Mouse (Mus musculus): ENCODE results near the gene Tcstv1. TPM values are rescaled to one million over a fixed set of nuclear protein-coding genes. Genes with fewer than 3 reads are reported as not detected.

Gene Tcstv1
- total and polyA plus RNA-seq, 2 experiments = not detected

Other genes with a start within 250 kb of the Tcstv1 start
- gene Hmgcs1, start 204.4 kb downstream of the Tcstv1 start, total RNA-seq (2014; rRNA removed) = 350 and 447 TPM in 2 replicates
- 99.8 and 112 TPM in 2 replicates for gene Hmgcs1, start 204.4 kb downstream of the Tcstv1 start, polyA plus RNA-seq (2012; rRNA removed)
- 1.1 and 1.3 TPM in 2 replicates for gene Nim1k, start 138.9 kb downstream of the Tcstv1 start, total RNA-seq (2014; rRNA removed)
- gene Nim1k, start 138.9 kb downstream of the Tcstv1 start, polyA plus RNA-seq (2012; rRNA removed) = 0.81 and 0.90 TPM in 2 replicates
- gene Zfp131, start 103.9 kb downstream of the Tcstv1 start, total RNA-seq (2014; rRNA removed) = 7.9 and 8.5 TPM in 2 replicates
- gene Zfp131, start 103.9 kb downstream of the Tcstv1 start, polyA plus RNA-seq (2012; rRNA removed) = 1.8 and 3.1 TPM in 2 replicates
- gene AF067063, start 64.6 kb downstream of the Tcstv1 start, total RNA-seq (2014; rRNA removed) = not detected in 2 replicates
- not detected in 2 replicates for gene AF067063, start 64.6 kb downstream of the Tcstv1 start, polyA plus RNA-seq (2012; rRNA removed)
- gene D13Ertd608e, start 58.8 kb downstream of the Tcstv1 start, total RNA-seq (2014; rRNA removed) = 0.40 TPM in 1 of 2 replicates, not detected in the other
- gene D13Ertd608e, start 58.8 kb downstream of the Tcstv1 start, polyA plus RNA-seq (2012; rRNA removed) = 0.40 TPM in 1 of 2 replicates, not detected in the other
- gene Gm21761, start 34.5 kb upstream of the Tcstv1 start, total RNA-seq (2014; rRNA removed) = not detected in 2 replicates
- not detected in 2 replicates for gene Gm21761, start 34.5 kb upstream of the Tcstv1 start, polyA plus RNA-seq (2012; rRNA removed)
- gene B020031M17Rik, start 56.0 kb upstream of the Tcstv1 start, total RNA-seq (2014; rRNA removed) = not detected in 2 replicates
- gene B020031M17Rik, start 56.0 kb upstream of the Tcstv1 start, polyA plus RNA-seq (2012; rRNA removed) = not detected in 2 replicates
- gene Gm36079, start 132.2 kb upstream of the Tcstv1 start, total RNA-seq (2014; rRNA removed) = not detected in 2 replicates
- gene Gm36079, start 132.2 kb upstream of the Tcstv1 start, polyA plus RNA-seq (2012; rRNA removed) = not detected in 2 replicates
- 0.09 and 0.13 TPM in 2 replicates for gene Gm21188, start 157.4 kb upstream of the Tcstv1 start, total RNA-seq (2014; rRNA removed)
- not detected in 2 replicates for gene Gm21188, start 157.4 kb upstream of the Tcstv1 start, polyA plus RNA-seq (2012; rRNA removed)
- not detected in 2 replicates for gene Gm20767, start 245.5 kb upstream of the Tcstv1 start, total RNA-seq (2014; rRNA removed)
- gene Gm20767, start 245.5 kb upstream of the Tcstv1 start, polyA plus RNA-seq (2012; rRNA removed) = not detected in 2 replicates

Data from liver, adult 2 months (tissue).